Mouse (Mus musculus) myocyte (in vitro differentiated cells): ENCODE measurements around the gene Baiap3.

Source experiments
- CEBPB ChIP-seq: IDR thresholded peaks from 2 replicates; pipeline ENCODE4 v1.6.1; 2011; ENCODE audit warnings: mild to moderate bottlenecking, moderate library complexity; ENCODE audit not compliant: poor library complexity, insufficient read depth, severe bottlenecking
- E2F4 ChIP-seq: IDR thresholded peaks from one replicate; pipeline ENCODE4 v1.6.1; 2011; ENCODE audit warnings: mild to moderate bottlenecking, control low read depth, moderate library complexity; ENCODE audit not compliant: insufficient read depth
- MAX ChIP-seq: IDR thresholded peaks from one replicate; pipeline ENCODE4 v1.6.1; 2011; ENCODE audit warnings: low read depth, mild to moderate bottlenecking, control low read depth
- MYOD1 ChIP-seq, 3 experiments: IDR thresholded peaks; one replicate each; pipeline ENCODE4 v1.6.1; 2011; ENCODE audit warnings: control low read depth in 2 of 3, low read depth in 2 of 3, mild to moderate bottlenecking in 2 of 3, moderate library complexity in 1 of 3; ENCODE audit not compliant: insufficient read length in 2 of 3, control insufficient read depth in 1 of 3
- MYOG ChIP-seq, 3 experiments: IDR thresholded peaks; one replicate each; pipeline ENCODE4 v1.6.1; 2011; ENCODE audit warnings: control low read depth in 2 of 3, low read depth in 2 of 3, mild to moderate bottlenecking in 2 of 3; ENCODE audit not compliant: insufficient read length in 2 of 3, control insufficient read depth in 1 of 3, insufficient read depth in 1 of 3
- POLR2A ChIP-seq: IDR thresholded peaks from one replicate; pipeline ENCODE4 v1.6.1; 2011; ENCODE audit warnings: low read depth, mild to moderate bottlenecking, control low read depth, moderate library complexity; ENCODE audit not compliant: insufficient read length
- POLR2AphosphoS2 ChIP-seq: IDR thresholded peaks from one replicate; pipeline ENCODE4 v1.6.1; 2011; ENCODE audit warnings: low read depth, control low read depth; ENCODE audit not compliant: insufficient read length
- USF1 ChIP-seq: IDR thresholded peaks from one replicate; pipeline ENCODE4 v1.6.1; 2011; ENCODE audit warnings: low read depth, mild to moderate bottlenecking, control low read depth, moderate library complexity

- TF ChIP-seq MYOD1 (IDR thresholded peaks at IDR 0.05; ENCODE audit: control insufficient read depth in 1 of 3, insufficient read length in 2 of 3, low read depth in 2 of 3), result no peak
- TF ChIP-seq POLR2A, result no peak
- TF ChIP-seq MAX, result no peak
- no peak for TF ChIP-seq USF1
- TF ChIP-seq MYOG (IDR thresholded peaks at IDR 0.05; ENCODE audit: control insufficient read depth in 1 of 3, insufficient read depth in 1 of 3, insufficient read length in 2 of 3, low read depth in 2 of 3), result no peak
- no peak for TF ChIP-seq POLR2AphosphoS2
- TF ChIP-seq CEBPB, result no peak
- no peak for TF ChIP-seq E2F4
Measured at GRCm38 (mm10) chr17:25211705-25212104, 44.5 kb downstream of the Baiap3 start.
